Mouse (Mus musculus): ENCODE measurements at regions not wholly inside any gene's neighbourhood (a gene's known extent, or its start where the extent isn't known, plus 50 kb on each side); places are given as distances from the start of the nearest gene placed in this dataset.

DNA sequence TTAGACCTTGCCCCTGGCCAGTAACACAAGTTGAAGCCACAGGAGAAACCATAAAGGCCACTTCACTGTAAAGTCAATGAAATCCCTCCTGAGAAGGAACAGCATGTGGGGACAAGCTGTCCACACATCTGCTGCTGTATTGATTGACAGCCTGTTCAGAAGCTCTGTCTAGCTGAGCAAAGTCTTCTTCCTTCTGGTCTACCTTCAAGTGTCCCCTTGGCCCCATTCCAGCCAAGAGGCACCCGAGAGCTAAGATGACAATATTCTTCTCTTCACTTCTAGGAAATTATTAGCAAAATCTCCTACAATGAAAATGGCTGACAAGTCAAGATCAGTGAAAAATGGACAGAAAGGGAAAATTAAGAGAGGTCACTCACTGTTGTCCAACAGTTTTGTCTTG, 616.7 kb downstream of the Basp1 start:
- TF ChIP-seq POLR2A (IDR thresholded peaks at IDR 0.05; ENCODE audit: low read depth, low read length) = no peak
- TF ChIP-seq CTCF (IDR thresholded peaks at IDR 0.05; ENCODE audit: extremely low read depth, insufficient read length, insufficient replicate concordance, low read depth, low read length) = no peak
